Mouse (Mus musculus): ENCODE results near the gene Arhgef10l. TPM values are rescaled to one million over a fixed set of nuclear protein-coding genes. Genes with fewer than 3 reads are reported as not detected.

Gene Arhgef10l
- polyA plus RNA-seq, 1 experiment from 2014 or later = 21.9 TPM

DNA sequence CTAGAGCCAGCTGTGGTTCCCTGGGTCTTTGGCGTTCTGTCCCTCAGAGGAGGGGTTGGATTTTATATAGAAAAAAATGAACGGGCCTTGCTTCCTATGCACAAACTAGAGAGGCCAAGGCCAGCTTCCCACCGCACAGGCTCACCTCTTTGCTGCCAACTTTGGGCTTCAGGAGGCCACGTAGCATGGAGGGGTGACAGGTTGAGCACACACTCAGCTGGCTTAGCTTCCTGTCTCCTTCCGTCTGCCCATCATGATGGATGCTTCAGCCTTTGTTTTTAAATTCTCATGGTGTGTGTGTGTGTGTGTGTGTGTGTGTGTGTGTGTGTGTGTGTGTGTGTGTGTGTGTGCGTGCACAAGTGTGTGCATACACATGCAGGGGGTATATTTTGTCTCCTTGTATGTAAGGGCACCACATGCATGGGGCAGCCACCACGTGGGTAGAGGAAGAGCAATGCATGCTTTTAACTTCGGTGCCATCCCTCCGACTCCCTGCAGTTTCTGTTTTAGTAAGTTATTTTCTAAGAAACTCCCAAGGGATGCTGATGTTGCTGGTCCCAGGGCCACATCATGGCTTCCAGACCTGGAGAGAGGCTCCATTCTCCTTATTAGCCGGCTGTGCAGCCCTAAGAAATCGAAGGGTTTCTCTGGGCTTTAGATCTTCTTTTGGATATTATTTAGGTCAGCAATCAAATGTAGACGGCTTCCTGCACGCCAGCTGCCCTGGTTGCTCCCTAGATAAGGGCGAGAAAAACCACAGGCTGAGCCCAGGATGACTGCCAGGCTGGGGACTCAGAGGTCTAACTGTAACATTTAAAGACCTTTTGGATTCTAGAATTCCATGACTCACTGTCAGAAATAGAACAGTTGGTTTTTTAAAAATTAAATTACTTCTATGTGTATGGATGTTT, 30.1 kb upstream of the Arhgef10l start:
- Histone ChIP-seq H3K27ac (no peak overlapping the region), H3K4me1 (replicated peaks; ENCODE audit: control insufficient read depth, insufficient read depth, low read length) (0 out of 2 replicates have a peak, but pooled peaks cover 16% of the 10 kb centered on the region), H3K9ac (no peak overlapping the region), H3K9me3 (ENCODE audit: control insufficient read depth, low read length) (no peaks in the 10 kb centered on the region), H3K4me2 (replicated peaks) (no peak overlapping the region), H3K27me3 (ENCODE audit: control insufficient read depth, insufficient read depth, low read length) (peaks cover 27% of the 10 kb centered on the region), H3K4me3 (replicated peaks; ENCODE audit: low read length) (no peak overlapping the region), H3K36me3 (replicated peaks; ENCODE audit: control insufficient read depth, insufficient read depth) (no peaks in the 10 kb centered on the region)
- ATAC-seq (ENCODE audit: low FRiP score) (no peak), DNase-seq (ENCODE audit: low spot score) (no peak)
- 81% methylated on average over 14 of the region's 14 CpGs for WGBS

DNA sequence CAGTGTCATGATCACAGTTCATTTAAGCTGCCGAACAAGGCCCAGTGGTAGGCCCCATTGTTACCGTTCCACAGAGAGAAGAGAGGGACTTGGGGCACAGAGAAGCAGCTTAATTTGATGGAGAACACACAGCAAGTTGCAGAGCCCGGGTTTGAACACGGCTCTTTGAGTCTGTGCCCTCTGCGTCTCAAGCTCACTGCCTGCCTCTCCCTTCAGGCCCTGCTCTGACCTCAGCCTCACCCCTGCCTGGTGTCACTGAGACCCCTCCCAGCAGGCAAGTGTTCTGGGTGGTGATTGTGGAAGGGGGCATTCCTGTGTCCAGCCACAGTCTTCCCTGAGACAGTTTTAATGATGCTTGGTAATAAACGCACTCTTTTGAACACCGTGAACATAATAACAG, 29.3 kb upstream of the Arhgef10l start:
- Histone ChIP-seq H3K36me3 (replicated peaks; ENCODE audit: control insufficient read depth, insufficient read depth) (no peaks in the 10 kb centered on the region), H3K27ac (no peak overlapping the region), H3K9ac (no peak overlapping the region), H3K4me1 (replicated peaks; ENCODE audit: control insufficient read depth, insufficient read depth, low read length) (0 out of 2 replicates have a peak, but pooled peaks cover 8% of the 10 kb centered on the region), H3K27me3 (ENCODE audit: control insufficient read depth, insufficient read depth, low read length) (peaks cover 21% of the 10 kb centered on the region), H3K4me2 (replicated peaks) (no peak overlapping the region), H3K9me3 (ENCODE audit: control insufficient read depth, low read length) (no peaks in the 10 kb centered on the region), H3K4me3 (replicated peaks; ENCODE audit: low read length) (no peak overlapping the region)
- no peak for ATAC-seq (ENCODE audit: low FRiP score)
- no peak for DNase-seq (ENCODE audit: low spot score)
- WGBS = 65% methylated on average over 7 of the region's 7 CpGs

DNA sequence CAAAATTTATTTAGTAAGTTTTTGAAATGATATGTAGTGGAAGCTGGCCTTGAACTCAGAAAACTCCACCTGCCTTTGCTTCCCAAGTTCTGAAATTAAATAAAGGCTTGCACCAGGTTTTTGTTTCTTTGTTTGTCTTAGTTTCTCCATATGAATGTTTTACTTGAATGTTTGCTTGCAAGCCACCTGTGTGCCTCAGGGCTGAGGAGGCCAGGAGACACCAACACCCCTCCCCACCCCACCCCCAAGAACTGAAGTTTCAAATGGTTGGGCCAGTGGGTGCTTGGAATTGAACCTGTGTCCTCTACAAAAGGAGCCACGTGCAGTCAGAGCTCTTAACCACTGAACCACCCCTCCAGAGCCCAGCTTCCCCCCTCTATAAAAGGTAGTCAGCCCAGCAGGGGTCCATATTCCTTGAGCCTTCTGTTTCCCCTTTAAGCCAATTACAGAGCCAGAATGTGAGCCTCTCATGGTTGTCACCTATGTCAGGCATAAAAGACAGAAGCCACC, 28.8 kb upstream of the Arhgef10l start:
- Histone ChIP-seq H3K4me2 (replicated peaks) (no peak overlapping the region), H3K27ac (no peak overlapping the region), H3K9me3 (ENCODE audit: control insufficient read depth, low read length) (no peaks in the 10 kb centered on the region), H3K4me1 (replicated peaks; ENCODE audit: control insufficient read depth, insufficient read depth, low read length) (0 out of 2 replicates have a peak, but pooled peaks cover 2% of the 10 kb centered on the region), H3K4me3 (replicated peaks; ENCODE audit: low read length) (no peak overlapping the region), H3K9ac (no peak overlapping the region), H3K36me3 (replicated peaks; ENCODE audit: control insufficient read depth, insufficient read depth) (no peaks in the 10 kb centered on the region), H3K27me3 (ENCODE audit: control insufficient read depth, insufficient read depth, low read length) (peaks cover 16% of the 10 kb centered on the region)
- DNase-seq (ENCODE audit: low spot score) (no peak), ATAC-seq (ENCODE audit: low FRiP score) (no peak)
- WGBS = 29% methylated on average over 1 of the region's 1 CpGs

DNA sequence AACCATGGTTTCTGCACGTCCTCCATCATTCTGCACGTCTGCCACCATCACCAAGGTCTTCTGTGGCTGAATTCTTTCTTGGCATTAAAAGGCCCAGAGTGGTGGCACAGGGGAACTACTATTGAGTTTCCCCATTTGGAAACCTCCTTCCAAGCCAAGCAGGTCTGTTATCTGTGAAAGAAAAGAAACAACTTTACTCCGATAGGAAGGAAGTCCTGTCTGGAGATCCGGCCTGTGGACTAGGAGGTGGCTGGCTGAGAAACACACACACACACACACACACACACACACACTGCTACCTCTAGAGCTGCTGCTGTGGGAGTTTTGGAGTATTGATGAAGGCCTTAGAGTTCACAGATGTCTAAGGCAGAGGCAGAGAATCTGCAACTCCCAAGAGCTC, 27.7 kb upstream of the Arhgef10l start:
- Histone ChIP-seq H3K4me3 (replicated peaks; ENCODE audit: low read length) (no peak overlapping the region), H3K4me2 (replicated peaks) (no peak overlapping the region), H3K9me3 (ENCODE audit: control insufficient read depth, low read length) (no peaks in the 10 kb centered on the region), H3K36me3 (replicated peaks; ENCODE audit: control insufficient read depth, insufficient read depth) (no peaks in the 10 kb centered on the region), H3K27ac (no peak overlapping the region), H3K4me1 (replicated peaks; ENCODE audit: control insufficient read depth, insufficient read depth, low read length) (no peaks in the 10 kb centered on the region), H3K27me3 (ENCODE audit: control insufficient read depth, insufficient read depth, low read length) (peaks cover 5% of the 10 kb centered on the region), H3K9ac (no peak overlapping the region)
- 88% methylated on average over 4 of the region's 4 CpGs for WGBS
- ATAC-seq (ENCODE audit: low FRiP score) (no peak), DNase-seq (ENCODE audit: low spot score) (no peak)

DNA sequence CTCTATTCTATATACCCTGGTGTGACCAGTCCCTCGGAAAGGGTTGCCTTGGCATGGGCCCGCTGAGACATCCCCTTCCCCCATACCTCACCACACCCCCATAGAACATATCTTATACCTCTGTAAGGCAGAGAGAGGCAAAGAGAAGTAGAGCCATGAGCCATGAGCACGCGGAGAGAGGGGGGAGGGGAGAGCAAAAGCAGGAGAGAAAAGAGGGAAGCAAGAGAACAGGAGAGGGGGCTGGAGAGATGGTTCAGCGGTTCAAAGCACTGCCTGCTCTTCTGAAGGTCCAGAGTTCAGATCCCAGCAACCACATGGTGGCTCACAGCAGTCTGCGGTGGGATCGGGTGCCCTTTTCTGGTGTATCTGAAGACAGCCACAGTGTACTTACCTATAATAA, 25.7 kb upstream of the Arhgef10l start:
- Histone ChIP-seq H3K36me3 (replicated peaks; ENCODE audit: control insufficient read depth, insufficient read depth) (no peaks in the 10 kb centered on the region), H3K4me1 (replicated peaks; ENCODE audit: control insufficient read depth, insufficient read depth, low read length) (no peaks in the 10 kb centered on the region), H3K27ac (no peak overlapping the region), H3K4me2 (replicated peaks) (no peak overlapping the region), H3K27me3 (ENCODE audit: control insufficient read depth, insufficient read depth, low read length) (no peaks in the 10 kb centered on the region), H3K9ac (no peak overlapping the region), H3K4me3 (replicated peaks; ENCODE audit: low read length) (no peak overlapping the region), H3K9me3 (ENCODE audit: control insufficient read depth, low read length) (no peaks in the 10 kb centered on the region)
- DNase-seq (ENCODE audit: low spot score) (no peak), ATAC-seq (ENCODE audit: low FRiP score) (no peak)
- 69% methylated on average over 7 of the region's 7 CpGs for WGBS

DNA sequence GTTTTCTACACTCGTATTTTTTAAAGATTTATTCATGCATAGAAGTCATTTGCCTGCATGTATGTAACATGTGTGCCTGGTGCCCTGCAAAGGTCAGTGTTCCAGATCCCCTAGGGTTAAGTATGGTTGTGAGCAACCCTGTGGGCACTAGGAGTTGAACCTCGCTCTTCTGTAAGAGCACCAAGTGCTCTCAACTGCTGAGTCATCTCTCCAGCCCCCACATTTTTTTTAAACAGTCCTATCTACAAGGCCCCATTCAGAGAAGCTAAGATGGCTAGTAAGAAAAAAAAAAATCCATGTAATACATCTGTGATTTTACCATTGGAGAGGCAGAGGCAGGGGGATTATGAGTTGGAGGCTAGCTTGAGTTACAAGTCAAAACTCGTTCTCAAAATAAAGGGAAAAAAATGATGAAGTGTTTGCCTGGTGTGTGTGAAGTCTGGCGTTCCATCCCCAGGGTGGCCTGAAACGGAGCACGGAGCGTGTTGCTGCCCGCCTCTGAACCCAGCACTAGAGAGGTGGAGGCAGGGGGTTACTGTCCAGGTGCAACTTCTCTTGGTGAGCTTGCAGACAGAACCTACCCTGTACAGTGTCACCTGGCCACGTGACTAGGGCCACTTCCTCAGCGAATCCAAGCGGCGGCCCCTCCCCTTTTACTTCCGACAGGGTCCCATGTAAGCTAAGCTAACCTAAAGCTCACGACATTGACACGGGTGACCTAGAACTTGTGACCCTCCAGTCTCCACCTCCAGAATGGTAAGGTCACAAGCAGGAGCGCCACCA, 24.3 kb upstream of the Arhgef10l start:
- no peak overlapping the region for H3K27ac ChIP-seq
- no peak overlapping the region for H3K4me3 ChIP-seq (replicated peaks; ENCODE audit: low read length)
- H3K9ac ChIP-seq = no peak overlapping the region
- DNase-seq (ENCODE audit: low spot score) = no peak
- H3K27me3 ChIP-seq (ENCODE audit: control insufficient read depth, insufficient read depth, low read length) = no peaks in the 10 kb centered on the region
- H3K36me3 ChIP-seq (replicated peaks; ENCODE audit: control insufficient read depth, insufficient read depth) = no peaks in the 10 kb centered on the region
- H3K4me1 ChIP-seq (replicated peaks; ENCODE audit: control insufficient read depth, insufficient read depth, low read length) = no peaks in the 10 kb centered on the region
- H3K4me2 ChIP-seq (replicated peaks) = no peak overlapping the region
- no peaks in the 10 kb centered on the region for H3K9me3 ChIP-seq (ENCODE audit: control insufficient read depth, low read length)
- WGBS = 78% methylated on average over 16 of the region's 16 CpGs
- ATAC-seq (ENCODE audit: low FRiP score) = no peak

DNA sequence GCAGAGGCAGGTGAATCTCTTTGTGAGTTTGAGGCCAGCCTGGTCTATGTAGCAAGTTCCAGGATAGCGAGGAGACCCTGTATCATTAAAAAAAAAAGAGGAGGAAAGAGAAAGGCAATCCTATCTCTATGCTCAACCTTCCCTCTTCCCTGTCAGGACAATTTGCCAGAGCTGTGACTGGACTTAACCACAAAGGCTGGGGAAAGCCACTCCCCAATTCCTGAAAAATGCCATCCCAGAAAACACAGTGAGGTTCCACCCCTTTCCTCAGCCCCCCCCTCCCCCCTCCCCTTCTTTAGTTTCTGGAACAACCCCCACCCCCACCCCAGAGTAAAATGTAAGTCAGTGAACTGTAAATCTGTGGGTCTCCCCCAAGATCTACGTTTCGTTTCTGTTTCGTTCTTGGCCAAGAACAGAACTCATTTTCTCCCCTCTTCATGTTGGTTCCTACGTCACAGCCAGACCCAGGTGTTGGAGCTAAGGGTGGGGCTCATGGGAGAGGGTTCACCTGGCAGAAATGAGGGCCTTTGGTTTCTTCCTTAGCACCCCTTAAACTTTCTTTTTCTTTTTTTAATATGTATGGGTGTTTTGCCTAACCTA, 23.1 kb upstream of the Arhgef10l start:
- H3K9me3 ChIP-seq (ENCODE audit: control insufficient read depth, low read length) = no peaks in the 10 kb centered on the region
- no peak for DNase-seq (ENCODE audit: low spot score)
- H3K4me3 ChIP-seq (replicated peaks; ENCODE audit: low read length) = no peak overlapping the region
- no peak overlapping the region for H3K4me2 ChIP-seq (replicated peaks)
- no peak for ATAC-seq (ENCODE audit: low FRiP score)
- H3K27ac ChIP-seq = no peak overlapping the region
- H3K36me3 ChIP-seq (replicated peaks; ENCODE audit: control insufficient read depth, insufficient read depth) = no peaks in the 10 kb centered on the region
- 0 out of 2 replicates have a peak, but pooled peaks cover 4% of the 10 kb centered on the region for H3K27me3 ChIP-seq (ENCODE audit: control insufficient read depth, insufficient read depth, low read length)
- 91% methylated on average over 5 of the region's 5 CpGs for WGBS
- H3K4me1 ChIP-seq (replicated peaks; ENCODE audit: control insufficient read depth, insufficient read depth, low read length) = peaks cover 11% of the 10 kb centered on the region
- no peak overlapping the region for H3K9ac ChIP-seq

DNA sequence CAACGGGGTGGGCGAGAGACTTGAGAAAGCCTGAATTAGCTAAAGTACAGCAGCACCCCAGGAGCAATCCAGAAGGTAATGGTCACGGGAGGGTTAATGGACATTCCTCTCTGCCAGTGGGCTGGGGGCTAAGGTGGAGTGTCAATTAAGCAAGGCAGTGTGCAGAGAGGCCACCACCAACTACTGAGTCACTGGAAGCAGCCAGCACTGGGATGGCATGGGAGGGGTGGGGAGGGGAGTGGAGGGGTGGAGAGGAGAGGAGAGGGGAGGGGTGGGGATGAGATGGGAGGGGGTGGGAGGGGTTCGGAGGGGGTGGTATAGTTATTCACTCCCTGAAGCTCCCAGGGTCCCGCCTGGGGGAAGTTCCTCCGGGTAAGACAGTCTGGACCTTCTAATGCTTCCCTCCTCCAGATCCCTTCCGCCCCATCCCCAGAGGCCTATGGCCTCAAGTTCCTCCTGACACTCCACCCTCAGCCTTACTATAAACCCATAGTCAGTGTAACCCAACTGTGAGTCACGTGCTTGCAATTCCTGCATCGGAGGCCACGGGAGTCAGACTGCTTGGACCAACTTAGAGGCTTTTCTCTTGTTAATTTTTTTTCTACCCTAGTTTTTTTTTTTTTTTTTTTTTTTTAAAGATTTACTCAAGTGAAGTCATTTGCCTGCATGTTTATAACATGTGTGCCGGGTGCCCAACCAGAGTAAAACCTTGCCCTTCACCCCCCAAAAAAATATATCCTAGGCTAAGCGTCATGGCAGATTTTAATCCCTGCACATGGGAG, 22.4 kb upstream of the Arhgef10l start:
- H3K4me3 ChIP-seq (replicated peaks; ENCODE audit: low read length) = no peak overlapping the region
- no peak overlapping the region for H3K27ac ChIP-seq
- H3K9ac ChIP-seq = no peak overlapping the region
- no peaks in the 10 kb centered on the region for H3K9me3 ChIP-seq (ENCODE audit: control insufficient read depth, low read length)
- H3K4me1 ChIP-seq (replicated peaks; ENCODE audit: control insufficient read depth, insufficient read depth, low read length) = peaks cover 11% of the 10 kb centered on the region
- ATAC-seq (ENCODE audit: low FRiP score) (no peak), DNase-seq (ENCODE audit: low spot score) (no peak)
- H3K4me2 ChIP-seq (replicated peaks) = no peak overlapping the region
- H3K27me3 ChIP-seq (ENCODE audit: control insufficient read depth, insufficient read depth, low read length) = 0 out of 2 replicates have a peak, but pooled peaks cover 4% of the 10 kb centered on the region
- 71% methylated on average over 11 of the region's 12 CpGs for WGBS
- no peaks in the 10 kb centered on the region for H3K36me3 ChIP-seq (replicated peaks; ENCODE audit: control insufficient read depth, insufficient read depth)

Measured in hindbrain, embryonic 14.5 days (tissue).